Mouse (Mus musculus): ENCODE results near the gene Cep164. TPM values are rescaled to one million over a fixed set of nuclear protein-coding genes. Genes with fewer than 3 reads are reported as not detected.
"Not testable (repeated sequence)": the region's sequence is repeated elsewhere in the genome, so short reads cannot be mapped to it uniquely, and the experiment has no call there.

The Cep164 gene
- polyA plus RNA-seq, 1 experiment from 2014 or later: 31.6 TPM

DNA sequence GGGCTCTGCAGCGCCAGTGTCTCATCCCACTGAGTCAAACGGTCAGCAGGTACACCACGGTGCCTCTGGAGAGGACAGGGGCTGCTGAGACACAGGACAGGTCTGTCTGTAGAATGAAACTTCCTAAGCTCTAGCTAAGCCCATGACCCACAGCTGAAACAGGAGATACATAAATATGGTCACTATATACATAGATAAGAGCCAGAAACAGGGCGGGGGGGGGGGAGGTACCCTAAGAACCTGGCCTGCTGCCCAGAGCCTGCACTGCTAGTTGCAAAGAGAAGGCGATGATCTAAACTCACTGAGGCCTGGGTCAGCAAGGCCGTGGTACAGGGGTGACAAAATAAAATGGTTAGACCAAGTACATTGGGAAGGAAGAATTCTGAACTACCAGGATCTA, 40.9 kb downstream of the Cep164 start:
- no peak overlapping the region for H3K27ac ChIP-seq (replicated peaks)
- no peak overlapping the region for H3K9ac ChIP-seq
- 0 out of 2 replicates have a peak, but pooled peaks cover 2% of the 10 kb centered on the region for H3K4me1 ChIP-seq
- no peaks in the 10 kb centered on the region for H3K27me3 ChIP-seq
- WGBS: 81% methylated on average over 6 of the region's 6 CpGs
- H3K36me3 ChIP-seq: peaks cover 36% of the 10 kb centered on the region
- no peaks in the 10 kb centered on the region for H3K9me3 ChIP-seq (replicated peaks)
- H3K4me2 ChIP-seq (replicated peaks): no peak overlapping the region
- no peak for ATAC-seq (ENCODE audit: insufficient number of reproducible peaks, low FRiP score, low TSS enrichment, low read depth)
- H3K4me3 ChIP-seq (replicated peaks): no peak overlapping the region

GRCm38 (mm10) chr9:45787071-45787470, 41.4 kb downstream of the Cep164 start:
- Histone ChIP-seq H3K27me3 (no peaks in the 10 kb centered on the region), H3K9me3 (replicated peaks) (no peaks in the 10 kb centered on the region), H3K27ac (replicated peaks) (no peak overlapping the region), H3K4me1 (0 out of 2 replicates have a peak, but pooled peaks cover 2% of the 10 kb centered on the region), H3K36me3 (peaks cover 34% of the 10 kb centered on the region), H3K9ac (no peak overlapping the region), H3K4me2 (replicated peaks) (no peak overlapping the region), H3K4me3 (replicated peaks) (no peak overlapping the region)
- 84% methylated on average over 8 of the region's 8 CpGs for WGBS
- no peak for ATAC-seq (ENCODE audit: insufficient number of reproducible peaks, low FRiP score, low TSS enrichment, low read depth)

- ATAC-seq (ENCODE audit: insufficient number of reproducible peaks, low FRiP score, low TSS enrichment, low read depth): no peak
- Histone ChIP-seq H3K36me3 (peaks cover 32% of the 10 kb centered on the region), H3K27me3 (no peaks in the 10 kb centered on the region), H3K9ac (no peak overlapping the region), H3K4me1 (peaks cover 2% of the 10 kb centered on the region; the same call in 1 of the 2 replicates), H3K27ac (replicated peaks) (no peak overlapping the region), H3K4me2 (replicated peaks) (no peak overlapping the region), H3K4me3 (replicated peaks) (no peak overlapping the region), H3K9me3 (replicated peaks) (no peaks in the 10 kb centered on the region)
- WGBS: 73% methylated on average over 12 of the region's 12 CpGs
These were observed 45.0 kb downstream of the Cep164 start for GRCm38 (mm10) chr9:45783249-45784069.

DNA sequence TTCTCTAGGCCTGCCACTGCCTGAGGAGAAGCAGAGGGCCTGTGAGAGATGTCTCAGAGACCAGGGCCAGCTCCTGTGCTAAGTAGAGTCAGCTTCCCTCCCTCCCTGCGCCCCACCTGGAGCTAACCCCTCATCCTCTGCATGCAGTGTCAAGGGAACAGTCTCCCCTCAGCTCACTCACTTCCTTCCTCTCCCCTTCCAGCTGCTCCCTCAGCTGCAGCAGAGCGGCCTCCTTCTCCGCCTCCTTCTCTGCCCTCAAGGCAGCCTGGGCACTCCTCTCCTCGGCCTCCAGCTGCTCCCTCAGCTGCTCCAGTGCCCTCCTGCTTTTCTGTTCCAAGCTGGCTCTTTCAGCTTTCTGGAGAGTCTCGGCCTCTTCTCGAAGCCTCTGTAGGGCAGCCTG, 49.3 kb downstream of the Cep164 start:
- Histone ChIP-seq H3K9ac (no peak overlapping the region), H3K4me1 (peaks cover 2% of the 10 kb centered on the region; the same call in 1 of the 2 replicates), H3K27me3 (no peaks in the 10 kb centered on the region), H3K36me3 (peaks cover 44% of the 10 kb centered on the region), H3K4me3 (replicated peaks) (no peak overlapping the region), H3K9me3 (replicated peaks) (no peaks in the 10 kb centered on the region), H3K27ac (replicated peaks) (no peak overlapping the region), H3K4me2 (replicated peaks) (no peak overlapping the region)
- no peak for ATAC-seq (ENCODE audit: insufficient number of reproducible peaks, low FRiP score, low TSS enrichment, low read depth)
- WGBS: 58% methylated on average over 6 of the region's 6 CpGs

- 66% methylated on average over 3 of the region's 3 CpGs for WGBS
- ATAC-seq (ENCODE audit: insufficient number of reproducible peaks, low FRiP score, low TSS enrichment, low read depth): not testable (repeated sequence)
These were observed 52.3 kb downstream of the Cep164 start for GRCm38 (mm10) chr9:45776176-45776575.

DNA sequence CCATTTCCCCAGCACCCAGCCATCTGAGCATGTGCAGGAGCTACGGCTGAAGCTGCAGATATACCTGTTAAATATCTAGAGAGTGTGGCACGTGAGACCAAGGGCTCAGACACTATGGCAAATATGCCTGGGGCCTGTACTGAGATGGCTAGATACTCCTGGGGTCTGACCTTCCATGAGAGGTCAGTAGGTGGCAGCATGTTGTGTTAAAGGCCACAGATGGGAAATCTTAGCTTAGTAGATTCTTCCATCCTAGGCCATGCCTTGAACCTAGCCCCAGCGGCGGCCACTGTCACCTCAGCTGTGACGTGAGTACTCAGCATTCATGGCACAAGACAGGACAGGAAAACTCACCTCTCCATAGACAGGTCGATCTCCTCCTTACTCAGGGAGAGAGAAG, 54.4 kb downstream of the Cep164 start:
- no peaks in the 10 kb centered on the region; the same call in 1 of the 2 replicates for H3K4me1 ChIP-seq
- no peak overlapping the region for H3K9ac ChIP-seq
- no peaks in the 10 kb centered on the region for H3K27me3 ChIP-seq
- 76% methylated on average over 6 of the region's 6 CpGs for WGBS
- H3K27ac ChIP-seq (replicated peaks): no peak overlapping the region
- H3K36me3 ChIP-seq: peaks cover 69% of the 10 kb centered on the region
- H3K4me3 ChIP-seq (replicated peaks): no peak overlapping the region
- no peaks in the 10 kb centered on the region for H3K9me3 ChIP-seq (replicated peaks)
- no peak for ATAC-seq (ENCODE audit: insufficient number of reproducible peaks, low FRiP score, low TSS enrichment, low read depth)
- no peak overlapping the region for H3K4me2 ChIP-seq (replicated peaks)

More at GRCm38 (mm10) chr9:45776176-45776575, 52.3 kb downstream of the Cep164 start:
- H3K36me3 ChIP-seq: peaks cover 66% of the 10 kb centered on the region
- H3K4me1 ChIP-seq; H3K9me3 ChIP-seq (replicated peaks); H3K4me2 ChIP-seq (replicated peaks); H3K9ac ChIP-seq; H3K4me3 ChIP-seq (replicated peaks); H3K27me3 ChIP-seq; H3K27ac ChIP-seq (replicated peaks): not testable (repeated sequence)

DNA sequence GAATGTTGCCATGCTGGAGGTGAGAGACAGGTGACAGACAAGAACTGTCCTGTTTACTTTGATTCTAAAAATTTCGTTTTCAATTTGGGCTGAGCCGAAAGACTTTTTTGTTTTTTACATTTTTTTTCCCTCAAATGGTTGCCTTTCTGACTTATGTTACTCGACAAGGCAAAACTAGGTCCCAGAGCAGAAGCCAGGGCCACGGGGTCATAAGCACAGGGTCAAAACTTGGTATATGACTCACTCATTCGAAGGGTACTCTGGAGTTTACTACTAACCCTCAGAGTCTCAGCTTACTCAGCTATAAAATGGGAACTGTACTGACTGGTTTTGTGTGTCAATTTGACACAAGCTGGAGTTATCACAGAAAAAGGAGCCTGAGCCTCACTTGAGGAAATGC, 58.9 kb downstream of the Cep164 start:
- ATAC-seq (ENCODE audit: insufficient number of reproducible peaks, low FRiP score, low TSS enrichment, low read depth): no peak
- Histone ChIP-seq H3K4me2 (replicated peaks) (no peak overlapping the region), H3K4me1 (no peaks in the 10 kb centered on the region), H3K27ac (replicated peaks) (no peak overlapping the region), H3K9me3 (replicated peaks) (no peaks in the 10 kb centered on the region), H3K27me3 (no peaks in the 10 kb centered on the region), H3K4me3 (replicated peaks) (no peak overlapping the region), H3K9ac (no peak overlapping the region), H3K36me3 (peaks cover 49% of the 10 kb centered on the region)
- 86% methylated on average over 5 of the region's 5 CpGs for WGBS

GRCm38 (mm10) chr9:45768421-45768820, 60.1 kb downstream of the Cep164 start:
- no peak overlapping the region for H3K27ac ChIP-seq (replicated peaks)
- H3K4me3 ChIP-seq (replicated peaks): no peak overlapping the region
- 77% methylated on average over 18 of the region's 18 CpGs for WGBS
- H3K36me3 ChIP-seq: peaks cover 37% of the 10 kb centered on the region
- no peaks in the 10 kb centered on the region for H3K27me3 ChIP-seq
- no peak for ATAC-seq (ENCODE audit: insufficient number of reproducible peaks, low FRiP score, low TSS enrichment, low read depth)
- H3K4me1 ChIP-seq: no peaks in the 10 kb centered on the region
- H3K9ac ChIP-seq: no peak overlapping the region
- H3K9me3 ChIP-seq (replicated peaks): no peaks in the 10 kb centered on the region
- H3K4me2 ChIP-seq (replicated peaks): no peak overlapping the region

DNA sequence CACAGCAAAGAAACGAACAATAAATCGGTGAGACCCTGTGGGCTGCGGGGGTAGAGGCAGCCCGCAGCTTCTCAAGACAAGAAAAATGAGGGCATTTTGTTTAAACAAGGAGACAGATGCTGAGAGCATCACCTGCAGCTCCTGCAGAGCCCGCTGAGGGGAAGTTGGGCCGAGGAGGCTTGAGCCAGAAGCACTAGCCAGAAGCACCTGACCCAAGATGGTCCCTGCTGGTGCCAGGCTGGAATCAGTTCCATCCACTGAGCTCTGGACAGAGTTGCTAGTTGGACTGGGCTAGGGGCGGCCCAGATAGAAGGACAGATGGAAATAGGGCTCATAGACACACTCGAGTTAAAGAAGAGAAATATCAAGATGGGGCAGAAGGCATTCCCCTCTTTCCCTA, 61.3 kb downstream of the Cep164 start:
- Histone ChIP-seq H3K4me2 (replicated peaks) (no peak overlapping the region), H3K27ac (replicated peaks) (no peak overlapping the region), H3K4me3 (replicated peaks) (no peak overlapping the region), H3K36me3 (peaks cover 27% of the 10 kb centered on the region), H3K9ac (no peak overlapping the region), H3K27me3 (no peaks in the 10 kb centered on the region), H3K4me1 (no peaks in the 10 kb centered on the region), H3K9me3 (replicated peaks) (no peaks in the 10 kb centered on the region)
- WGBS: 88% methylated on average over 8 of the region's 8 CpGs
- ATAC-seq (ENCODE audit: insufficient number of reproducible peaks, low FRiP score, low TSS enrichment, low read depth): no peak

- H3K9me3 ChIP-seq (replicated peaks): no peaks in the 10 kb centered on the region
- 45% methylated on average over 6 of the region's 6 CpGs for WGBS
- H3K27ac ChIP-seq (replicated peaks): no peak overlapping the region
- no peak overlapping the region for H3K4me2 ChIP-seq (replicated peaks)
- no peaks in the 10 kb centered on the region for H3K27me3 ChIP-seq
- H3K4me3 ChIP-seq (replicated peaks): no peak overlapping the region
- no peaks in the 10 kb centered on the region for H3K4me1 ChIP-seq
- H3K9ac ChIP-seq: no peak overlapping the region
- no peak for ATAC-seq (ENCODE audit: insufficient number of reproducible peaks, low FRiP score, low TSS enrichment, low read depth)
- H3K36me3 ChIP-seq: peaks cover 20% of the 10 kb centered on the region
These were observed 62.3 kb downstream of the Cep164 start for GRCm38 (mm10) chr9:45766195-45766594.

GRCm38 (mm10) chr9:45754452-45755091, 73.9 kb downstream of the Cep164 start:
- ATAC-seq (ENCODE audit: insufficient number of reproducible peaks, low FRiP score, low TSS enrichment, low read depth): peak; percentile 29; the same call in 1 of the 2 replicates
- Histone ChIP-seq H3K4me3 (replicated peaks) (no peak overlapping the region), H3K9ac (no peak overlapping the region), H3K9me3 (replicated peaks) (no peaks in the 10 kb centered on the region), H3K36me3 (no peaks in the 10 kb centered on the region), H3K4me1 (no peaks in the 10 kb centered on the region), H3K27me3 (no peaks in the 10 kb centered on the region), H3K27ac (replicated peaks) (no peak overlapping the region), H3K4me2 (replicated peaks) (no peak overlapping the region)
- WGBS: 34% methylated on average over 8 of the region's 8 CpGs

Measured in embryonic facial prominence, embryonic 15.5 days (tissue).